Mouse (Mus musculus) neural tube, embryonic 10.5 days (tissue): ENCODE measurements around the gene Ctnna3.
"Not testable (repeated sequence)": the region's sequence is repeated elsewhere in the genome, so short reads cannot be mapped to it uniquely, and the experiment has no call there.

Experiments used
- DNase-seq: peaks from one replicate; pipeline ENCODE4 v3.0.0-alpha.2; 2017; ENCODE audit warnings: low spot score; ENCODE audit errors: extremely low spot score

Ctnna3 gene

DNA sequence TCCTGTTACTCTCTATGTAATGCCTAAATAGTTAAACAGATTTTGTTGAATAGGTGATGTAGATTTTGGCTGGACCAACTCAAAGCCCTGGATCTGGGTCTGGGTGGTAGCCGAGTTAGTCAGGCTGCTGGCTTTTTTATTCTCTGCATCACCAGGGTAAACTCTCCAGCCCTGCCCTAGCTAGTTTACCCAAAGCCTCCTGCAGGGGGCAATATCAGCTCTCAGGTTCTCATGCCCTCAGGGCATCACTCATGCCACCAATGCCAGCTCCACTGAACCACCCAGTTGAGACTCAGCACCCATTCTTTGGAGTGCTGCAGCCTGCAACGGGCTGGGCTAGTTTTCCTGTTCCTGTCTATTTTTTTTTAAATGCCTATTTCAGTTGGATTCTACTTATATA lies 1431.5 kb downstream of the Ctnna3 start:
- no peak for DNase-seq

DNA sequence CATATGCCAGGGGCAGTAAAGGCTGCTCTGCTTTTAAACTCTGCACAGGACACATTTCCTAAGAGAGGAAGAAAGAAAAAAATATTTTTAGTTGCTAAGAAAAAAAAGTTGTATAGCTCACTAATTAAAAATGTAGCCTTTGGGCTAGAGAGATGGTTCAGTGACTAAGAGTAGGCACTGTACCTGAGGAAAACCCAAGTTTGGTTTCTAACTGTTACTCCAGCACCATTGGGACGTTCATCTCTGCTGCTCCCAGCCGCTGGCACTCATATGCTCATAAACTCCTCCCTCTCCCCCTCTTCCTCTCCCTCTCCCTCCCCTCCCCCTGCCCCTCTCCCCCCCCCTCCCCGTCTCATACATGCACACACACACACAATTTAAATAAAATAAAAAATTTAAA lies 1441.0 kb downstream of the Ctnna3 start:
- no peak for DNase-seq

GRCm38 (mm10) chr10:64876506-64876905 lies 1446.6 kb downstream of the Ctnna3 start:
- DNase-seq, result no peak

GRCm38 (mm10) chr10:64879860-64880259 lies 1450.0 kb downstream of the Ctnna3 start:
- DNase-seq, result no peak

GRCm38 (mm10) chr10:64886946-64887345 lies 1457.0 kb downstream of the Ctnna3 start:
- DNase-seq, result no peak

DNA sequence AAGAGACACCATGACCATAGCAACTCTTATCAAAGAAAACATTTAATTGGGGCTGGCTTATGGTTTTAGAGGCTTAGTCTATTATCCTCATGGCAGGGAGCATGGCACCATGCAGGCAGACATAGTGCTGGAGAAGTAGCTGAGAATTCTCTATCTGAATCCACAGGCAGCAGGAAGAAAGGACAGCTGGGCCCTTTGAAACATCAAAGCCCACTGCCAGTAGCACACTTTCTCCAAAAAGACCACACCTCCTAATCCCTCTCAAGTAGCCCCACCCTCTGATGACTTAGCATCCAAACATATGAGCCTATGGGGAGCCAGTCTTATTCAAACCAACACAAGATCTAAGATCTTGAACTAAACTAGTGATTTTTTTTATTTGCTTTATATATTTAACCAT lies 1462.6 kb downstream of the Ctnna3 start:
- DNase-seq, result no peak

DNA sequence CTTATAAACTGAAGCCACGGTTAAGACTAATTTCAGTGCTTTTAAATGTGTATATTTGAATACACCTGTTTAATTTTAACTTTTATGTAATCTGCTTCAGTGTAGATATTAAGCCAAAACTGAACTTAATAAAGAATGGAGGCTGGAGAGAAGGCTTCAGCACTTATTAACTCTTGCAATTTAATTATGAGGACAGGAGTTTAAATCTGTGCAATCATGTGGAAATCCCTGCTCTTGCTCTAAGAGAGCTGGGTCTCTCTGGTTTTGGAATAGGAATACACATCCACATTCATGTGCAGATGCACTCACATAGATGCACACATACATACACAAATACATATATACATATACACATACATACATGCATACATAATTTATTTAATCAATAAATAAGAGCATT lies 1468.8 kb downstream of the Ctnna3 start:
- no peak for DNase-seq

DNA sequence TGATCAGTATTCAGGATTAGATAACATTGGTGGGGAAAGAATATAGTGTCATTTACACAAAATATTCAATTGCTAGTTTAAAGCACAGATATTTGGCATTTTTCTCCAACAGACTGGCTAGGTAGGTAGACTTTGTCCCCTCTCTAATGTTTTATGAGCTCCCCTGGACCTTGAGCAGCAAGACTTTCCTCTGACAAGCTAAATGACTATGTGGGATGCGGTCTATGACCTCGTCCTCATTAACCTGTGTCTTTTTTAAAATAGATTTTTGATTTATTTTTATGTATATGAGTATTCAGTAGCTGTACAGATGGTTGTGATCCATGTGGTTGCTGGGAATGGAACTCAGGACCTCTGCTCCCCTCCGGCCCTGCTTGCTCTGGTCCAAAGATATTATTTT lies 1471.8 kb downstream of the Ctnna3 start:
- no peak for DNase-seq

GRCm38 (mm10) chr10:64940975-64941374 lies 1511.1 kb downstream of the Ctnna3 start:
- no peak for DNase-seq

DNA sequence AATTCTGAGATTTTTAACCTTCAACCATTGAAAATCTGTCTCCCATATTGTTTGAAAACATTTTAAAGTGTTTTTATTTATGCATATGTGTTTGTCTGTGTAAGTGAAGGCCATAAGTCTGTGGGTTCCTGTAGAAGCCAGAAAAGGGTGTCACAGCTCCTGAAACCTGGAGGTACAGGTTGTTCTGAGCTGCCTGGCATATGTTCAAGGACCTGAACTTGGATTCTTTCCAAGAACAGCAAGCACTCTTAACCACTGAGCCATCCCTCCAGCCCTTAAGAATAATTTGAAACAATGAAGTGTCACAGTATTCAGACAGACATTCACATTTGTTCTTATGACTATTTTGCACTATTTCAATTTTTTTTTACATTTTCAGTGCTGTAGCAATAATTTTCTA lies 1528.5 kb downstream of the Ctnna3 start:
- DNase-seq, result no peak

DNA sequence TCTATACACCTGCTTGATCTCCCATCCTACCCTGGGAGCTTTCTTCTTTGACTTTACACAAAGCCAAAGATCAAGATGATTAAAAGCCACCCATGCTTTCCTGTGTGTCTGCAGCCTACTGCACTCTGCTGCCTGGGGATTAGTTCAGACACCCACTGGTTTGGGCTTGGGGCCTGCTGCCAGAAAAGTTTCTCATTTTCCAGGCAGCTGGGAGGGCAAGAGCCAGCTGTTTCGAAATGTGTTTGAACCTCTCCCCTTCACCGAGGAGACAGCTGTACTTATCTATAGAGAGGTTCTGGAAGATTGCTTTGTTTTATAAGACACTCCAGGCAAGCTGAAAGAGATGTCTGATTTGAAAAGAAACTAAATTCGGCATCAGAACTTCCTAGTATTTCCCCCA lies 1563.0 kb downstream of the Ctnna3 start:
- no peak for DNase-seq

- DNase-seq, result no peak
Observed at GRCm38 (mm10) chr10:65013525-65013924, 1583.6 kb downstream of the Ctnna3 start.

DNA sequence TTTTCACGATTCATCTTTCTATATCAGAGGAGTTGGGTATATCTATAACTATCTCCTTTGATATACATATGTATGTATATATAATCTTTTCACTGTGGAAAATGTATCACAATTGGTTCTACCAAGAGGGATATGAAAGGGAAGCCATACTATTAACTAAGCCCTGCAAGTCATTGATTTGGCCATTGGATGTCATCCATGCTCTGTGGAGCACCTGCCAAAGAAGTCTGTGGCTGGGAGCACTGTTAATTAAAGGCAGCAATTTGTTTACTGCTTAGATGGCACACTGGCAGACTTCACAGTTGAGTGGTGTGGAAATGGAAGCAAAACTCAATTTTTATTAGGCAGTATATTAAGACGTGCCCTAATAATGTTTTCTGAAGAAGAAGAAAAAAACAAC lies 1592.8 kb downstream of the Ctnna3 start:
- no peak for DNase-seq

DNA sequence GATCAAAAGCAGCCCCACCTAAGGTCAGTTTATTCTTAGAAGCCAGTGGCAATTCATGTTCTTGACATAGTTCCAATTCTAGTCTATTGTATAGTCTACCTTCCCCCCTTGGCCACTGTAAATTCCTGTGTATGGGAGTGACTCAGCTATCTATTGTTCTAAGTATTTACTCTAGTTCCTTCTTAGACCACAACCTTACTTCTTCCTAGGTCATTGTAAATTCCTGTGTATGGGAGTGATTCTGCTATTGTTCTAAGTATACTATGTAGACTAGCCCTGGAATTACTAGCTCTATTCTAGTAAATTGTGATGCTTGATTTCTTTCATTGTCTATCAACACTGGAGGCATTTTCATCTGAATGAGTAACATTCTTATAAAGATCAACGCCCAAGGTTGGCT lies 1603.6 kb downstream of the Ctnna3 start:
- not testable (repeated sequence) for DNase-seq
